Comparison of ENCODE assay signal across 26 mouse cellular contexts in genomic region chr11:121173203-121173602, GRCm38 (mm10). TPM values are rescaled to one million over a fixed set of nuclear protein-coding genes. Genes with fewer than 3 reads are reported as not detected.
DNase-seq lines count a peak whose midpoint lies in the region; ATAC-seq and TF ChIP-seq lines count a peak whose summit lies in the region.
"Had no signal": no experiment of that assay in that cellular context is flagged by ENCODE, and none has a peak within 500 bp of the region (broad histone marks: within the 10 kb centered on the region; RNA-seq: fewer than 3 reads in every experiment).

No protein-coding gene starts in this region.

- peak; percentile 17 for DNase-seq in layer of hippocampus, adult 11-12 months (ENCODE audit: low spot score)
- DNase-seq in layer of hippocampus, postnatal 25 days (ENCODE audit: extremely low spot score in 1 of 2, low spot score in 1 of 2) = no peak
- peak; percentile 3 for DNase-seq in midbrain, postnatal 0 days (ENCODE audit: low spot score)
- DNase-seq in gastrocnemius, postnatal 14 days = peak; percentile 42
- no peak for DNase-seq in right cerebral cortex, postnatal 4 days
- no peak for DNase-seq in liver
- DNase-seq: adrenal gland, adult 2 months; adrenal gland, postnatal 25 days; cerebellum, adult 11 months; cerebellum, adult 8-10 months; cerebellum, postnatal 14 days; embryo, embryonic 11 days had no signal

- no peak overlapping the region for H3K4me2 ChIP-seq in midbrain, postnatal 0 days (ENCODE audit: low read depth, low read length, poor library complexity, severe bottlenecking)
- no peak overlapping the region for H3K4me2 ChIP-seq in midbrain, embryonic 16.5 days (ENCODE audit: low read length)
- H3K4me2 ChIP-seq: embryonic facial prominence, embryonic 15.5 days; heart, embryonic 12.5 days; hindbrain, embryonic 12.5 days had no signal

- H3K9ac ChIP-seq in midbrain, postnatal 0 days (replicated peaks; ENCODE audit: low read length, poor library complexity, severe bottlenecking) = no peak overlapping the region
- H3K9ac ChIP-seq in midbrain, embryonic 16.5 days (ENCODE audit: low read depth, low read length) = no peak overlapping the region
- H3K9ac ChIP-seq: embryonic facial prominence, embryonic 15.5 days; heart, embryonic 12.5 days; hindbrain, embryonic 12.5 days had no signal

- 61% methylated on average over 5 of the region's 5 CpGs for WGBS in midbrain, postnatal 0 days
- 57% methylated on average over 5 of the region's 5 CpGs for WGBS in midbrain, embryonic 16.5 days

- no peaks in the 10 kb centered on the region for H3K27me3 ChIP-seq in midbrain, postnatal 0 days (ENCODE audit: insufficient read depth, low read length)
- no peaks in the 10 kb centered on the region for H3K27me3 ChIP-seq in midbrain, embryonic 16.5 days (ENCODE audit: control insufficient read depth, insufficient read depth, low read depth, low read length)
- H3K27me3 ChIP-seq: embryonic facial prominence, embryonic 15.5 days; heart, embryonic 12.5 days; hindbrain, embryonic 12.5 days had no signal

- ATAC-seq in midbrain, postnatal 0 days (ENCODE audit: low FRiP score) = no peak
- no peak for ATAC-seq in midbrain, embryonic 16.5 days
- ATAC-seq: forebrain, embryonic 14.5 days; hindbrain, postnatal 0 days had no signal

- H3K4me1 ChIP-seq in midbrain, postnatal 0 days (ENCODE audit: insufficient read depth, low read length) = 0 out of 2 replicates have a peak, but pooled peaks cover 5% of the 10 kb centered on the region
- H3K4me1 ChIP-seq in midbrain, embryonic 16.5 days (ENCODE audit: control insufficient read depth, insufficient read depth, low read length) = peaks cover 7% of the 10 kb centered on the region; the same call in 1 of the 2 replicates

- H3K9me3 ChIP-seq in midbrain, postnatal 0 days (ENCODE audit: low read length) = no peaks in the 10 kb centered on the region
- no peaks in the 10 kb centered on the region for H3K9me3 ChIP-seq in midbrain, embryonic 16.5 days (replicated peaks; ENCODE audit: control insufficient read depth, low read length, poor library complexity, severe bottlenecking)
- H3K9me3 ChIP-seq: embryonic facial prominence, embryonic 15.5 days; forebrain, embryonic 10.5 days; heart, embryonic 12.5 days; hindbrain, embryonic 12.5 days had no signal

- no peak overlapping the region for H3K4me3 ChIP-seq in midbrain, postnatal 0 days (ENCODE audit: low read depth, low read length)
- H3K4me3 ChIP-seq in midbrain, embryonic 16.5 days (ENCODE audit: low read depth, low read length) = no peak overlapping the region
- H3K4me3 ChIP-seq: embryonic facial prominence, embryonic 15.5 days; erythroblast, embryonic 14.5 days; forebrain, embryonic 10.5 days; heart, embryonic 12.5 days; hindbrain, embryonic 12.5 days had no signal

- intact Hi-C loops in gastrocnemius, postnatal 14 days (cut with DNase I; ENCODE audit: low total_unique reads) = no loop called here

- H3K36me3 ChIP-seq in midbrain, postnatal 0 days (ENCODE audit: insufficient read depth, low read length) = no peaks in the 10 kb centered on the region
- H3K36me3 ChIP-seq in midbrain, embryonic 16.5 days (ENCODE audit: control insufficient read depth, insufficient read depth, low read length) = no peaks in the 10 kb centered on the region
- H3K36me3 ChIP-seq: embryonic facial prominence, embryonic 15.5 days; heart, embryonic 12.5 days had no signal

- TF ChIP-seq CTCF in midbrain, postnatal 0 days (IDR thresholded peaks at IDR 0.05) = no peak

- no peak overlapping the region for H3K27ac ChIP-seq in midbrain, postnatal 0 days (ENCODE audit: low read depth, low read length)
- no peak overlapping the region for H3K27ac ChIP-seq in midbrain, embryonic 16.5 days (ENCODE audit: low read length)
- H3K27ac ChIP-seq: embryonic facial prominence, embryonic 15.5 days; hindbrain, embryonic 12.5 days; hindbrain, postnatal 0 days had no signal

RNA-seq across cellular contexts. Expression of gene Uts2r, which starts 13.1 kb away (rescaled TPM):
- under 1 TPM; 0.25 to 0.35 TPM for total RNA-seq in layer of hippocampus, postnatal 25 days (2021)
- total RNA-seq in midbrain, postnatal 0 days (2014; rRNA removed) = 0.33 and 0.66 TPM in 2 replicates
- 1.1 and 1.5 TPM in 2 replicates for polyA plus RNA-seq in midbrain, postnatal 0 days (2015; fragmentation: Nextera tagmentation; extraction: Ambion mirVana)
- polyA plus RNA-seq in midbrain, embryonic 16.5 days (2015; fragmentation: Nextera tagmentation; extraction: Ambion mirVana) = 0.83 and 1.1 TPM in 2 replicates
- 1 to 10 TPM; 1.6 to 2.1 TPM for total RNA-seq in gastrocnemius, postnatal 14 days (2021)
- total RNA-seq: adrenal gland, adult 2 months; adrenal gland, postnatal 25 days; common myeloid progenitor, adult 5-6 weeks had no signal
- polyA plus RNA-seq: embryonic facial prominence, embryonic 11.5 days; forebrain, embryonic 10.5 days; forebrain, embryonic 14.5 days; heart, embryonic 12.5 days; intestine, embryonic 14.5 days had no signal

RNA-seq across cellular contexts. Expression of gene Tex19.1, which starts 27.3 kb away (rescaled TPM):
- not detected for total RNA-seq in layer of hippocampus, postnatal 25 days (2021)
- total RNA-seq in midbrain, postnatal 0 days (2014; rRNA removed) = not detected in 2 replicates
- polyA plus RNA-seq in midbrain, postnatal 0 days (2015; fragmentation: Nextera tagmentation; extraction: Ambion mirVana) = not detected in 2 replicates
- not detected in 2 replicates for polyA plus RNA-seq in midbrain, embryonic 16.5 days (2015; fragmentation: Nextera tagmentation; extraction: Ambion mirVana)
- total RNA-seq in gastrocnemius, postnatal 14 days (2021) = not detected
- total RNA-seq: adrenal gland, adult 2 months; adrenal gland, postnatal 25 days; common myeloid progenitor, adult 5-6 weeks; heart, adult 8-10 months; heart, postnatal 25 days; hindbrain, postnatal 0 days had no signal
- polyA plus RNA-seq: embryonic facial prominence, embryonic 11.5 days; erythroblast, embryonic 14.5 days; forebrain, embryonic 10.5 days; forebrain, embryonic 14.5 days; heart, embryonic 16.5 days; hindbrain, embryonic 12.5 days; hindbrain, postnatal 0 days; intestine, embryonic 14.5 days had no signal

RNA-seq across cellular contexts. Expression of gene Hexdc, which starts 31.0 kb away (rescaled TPM):
- 10 to 100 TPM; 22.1 to 26.5 TPM for total RNA-seq in layer of hippocampus, postnatal 25 days (2021)
- total RNA-seq in midbrain, postnatal 0 days (2014; rRNA removed) = 85.2 and 87.4 TPM in 2 replicates
- 37.4 and 38.1 TPM in 2 replicates for polyA plus RNA-seq in midbrain, postnatal 0 days (2015; fragmentation: Nextera tagmentation; extraction: Ambion mirVana)
- 34.5 and 40.9 TPM in 2 replicates for polyA plus RNA-seq in midbrain, embryonic 16.5 days (2015; fragmentation: Nextera tagmentation; extraction: Ambion mirVana)
- total RNA-seq in gastrocnemius, postnatal 14 days (2021) = 1 to 10 TPM; 6.0 to 7.7 TPM

RNA-seq across cellular contexts. Expression of gene Ogfod3, which starts 31.3 kb away (rescaled TPM):
- total RNA-seq in layer of hippocampus, postnatal 25 days (2021) = 1 to 10 TPM; 7.1 to 7.3 TPM
- 8.9 and 12.0 TPM in 2 replicates for total RNA-seq in midbrain, postnatal 0 days (2014; rRNA removed)
- 25.2 and 32.5 TPM in 2 replicates for polyA plus RNA-seq in midbrain, postnatal 0 days (2015; fragmentation: Nextera tagmentation; extraction: Ambion mirVana)
- polyA plus RNA-seq in midbrain, embryonic 16.5 days (2015; fragmentation: Nextera tagmentation; extraction: Ambion mirVana) = 24.0 and 27.6 TPM in 2 replicates
- 10 to 100 TPM; 10.0 to 12.0 TPM for total RNA-seq in gastrocnemius, postnatal 14 days (2021)

RNA-seq across cellular contexts. Expression of gene Tex19.2, which starts 54.7 kb away (rescaled TPM):
- not detected for total RNA-seq in layer of hippocampus, postnatal 25 days (2021)
- total RNA-seq in midbrain, postnatal 0 days (2014; rRNA removed) = not detected in 2 replicates
- not detected in 2 replicates for polyA plus RNA-seq in midbrain, postnatal 0 days (2015; fragmentation: Nextera tagmentation; extraction: Ambion mirVana)
- not detected in 2 replicates for polyA plus RNA-seq in midbrain, embryonic 16.5 days (2015; fragmentation: Nextera tagmentation; extraction: Ambion mirVana)
- total RNA-seq in gastrocnemius, postnatal 14 days (2021) = not detected
- total RNA-seq: adrenal gland, adult 2 months; adrenal gland, postnatal 25 days; common myeloid progenitor, adult 5-6 weeks; heart, adult 8-10 months; heart, postnatal 25 days; hindbrain, postnatal 0 days had no signal
- polyA plus RNA-seq: adrenal gland, adult 2 months; embryonic facial prominence, embryonic 11.5 days; embryonic facial prominence, embryonic 15.5 days; erythroblast, embryonic 14.5 days; forebrain, embryonic 14.5 days; heart, embryonic 12.5 days; heart, embryonic 16.5 days; hindbrain, embryonic 12.5 days; hindbrain, postnatal 0 days; intestine, embryonic 14.5 days had no signal

Comparison
In these comparisons a context has a peak if more than half of its experiments do, and no peak if none do; other contexts are left out.
1. DNase-seq: peak in layer of hippocampus, adult 11-12 months (single experiment), midbrain, postnatal 0 days (single experiment) and gastrocnemius, postnatal 14 days (single experiment); none in layer of hippocampus, postnatal 25 days (0 of 2), right cerebral cortex, postnatal 4 days (single experiment) and liver (single experiment).